Mouse (Mus musculus): ENCODE results near the gene C2cd2l. TPM values are rescaled to one million over a fixed set of nuclear protein-coding genes. Genes with fewer than 3 reads are reported as not detected.
"Not testable (repeated sequence)": the region's sequence is repeated elsewhere in the genome, so short reads cannot be mapped to it uniquely, and the experiment has no call there.

The C2cd2l gene
- total and polyA plus RNA-seq, 3 experiments, result 6.3 to 35.8 (median 19.3) TPM

- no peak for TF ChIP-seq POLR2AphosphoS5 (IDR thresholded peaks at IDR 0.05; ENCODE audit: insufficient replicate concordance, low read depth, low read length)
- TF ChIP-seq GATA1 (IDR thresholded peaks at IDR 0.05; ENCODE audit: borderline replicate concordance, low read length), result no peak
- TF ChIP-seq TAL1 (conservative IDR thresholded peaks at IDR 0.05; ENCODE audit: low read depth, low read length), result no peak
- no peak for TF ChIP-seq GATA2 (IDR thresholded peaks at IDR 0.05; ENCODE audit: borderline replicate concordance, low read depth, low read length)
- TF ChIP-seq CTCF (IDR thresholded peaks at IDR 0.05; ENCODE audit: low read depth, low read length), result no peak
- ATAC-seq (ENCODE audit: extremely low read depth, insufficient number of reproducible peaks, low FRiP score, poor library complexity, severe bottlenecking), result no peak
- Histone ChIP-seq H3K27me3 (ENCODE audit: insufficient read depth, low read length) (no peaks in the 10 kb centered on the region), H3K9me3 (replicated peaks) (no peaks in the 10 kb centered on the region), H3K36me3 (replicated peaks) (peaks cover 66% of the 10 kb centered on the region), H3K4me1 (ENCODE audit: insufficient read depth, low read depth, low read length) (peaks cover 6% of the 10 kb centered on the region), H3K4me3 (ENCODE audit: low read depth, low read length) (no peak overlapping the region)
- no peak for DNase-seq (ENCODE audit: low spot score)
Observed at GRCm38 (mm10) chr9:44311136-44312134, 8.7 kb downstream of the C2cd2l start.

DNA sequence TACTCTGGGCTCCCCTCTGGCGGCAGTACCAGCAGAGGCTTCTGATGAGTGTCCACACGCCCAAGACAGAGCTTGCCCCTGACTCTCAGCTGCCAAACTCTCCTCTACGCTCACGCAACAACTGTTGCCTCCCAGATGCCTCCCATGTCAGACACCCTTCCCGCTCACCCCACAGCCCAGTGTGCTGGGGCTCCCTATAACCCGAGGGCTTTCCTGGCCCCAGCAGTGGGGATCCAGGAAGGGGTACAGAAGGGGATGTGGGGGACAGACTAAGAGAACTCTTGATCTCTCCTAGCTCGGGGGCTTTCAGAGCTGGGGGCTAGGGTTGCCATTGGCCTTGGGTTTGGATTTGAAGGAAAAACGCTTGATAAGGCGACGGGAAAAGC lies 9.3 kb downstream of the C2cd2l start:
- no peaks in the 10 kb centered on the region for H3K27me3 ChIP-seq (ENCODE audit: insufficient read depth, low read length)
- no peak for TF ChIP-seq GATA1 (IDR thresholded peaks at IDR 0.05; ENCODE audit: borderline replicate concordance, low read length)
- no peak for TF ChIP-seq GATA2 (IDR thresholded peaks at IDR 0.05; ENCODE audit: borderline replicate concordance, low read depth, low read length)
- TF ChIP-seq POLR2AphosphoS5 (IDR thresholded peaks at IDR 0.05; ENCODE audit: insufficient replicate concordance, low read depth, low read length), result no peak
- TF ChIP-seq CTCF (IDR thresholded peaks at IDR 0.05; ENCODE audit: low read depth, low read length), result no peak
- TF ChIP-seq TAL1 (conservative IDR thresholded peaks at IDR 0.05; ENCODE audit: low read depth, low read length), result no peak
- no peak for ATAC-seq (ENCODE audit: extremely low read depth, insufficient number of reproducible peaks, low FRiP score, poor library complexity, severe bottlenecking)
- no peak overlapping the region for H3K4me3 ChIP-seq (ENCODE audit: low read depth, low read length)
- H3K36me3 ChIP-seq (replicated peaks), result peaks cover 59% of the 10 kb centered on the region
- DNase-seq (ENCODE audit: low spot score), result no peak
- peaks cover 12% of the 10 kb centered on the region for H3K4me1 ChIP-seq (ENCODE audit: insufficient read depth, low read depth, low read length)
- no peaks in the 10 kb centered on the region for H3K9me3 ChIP-seq (replicated peaks)

DNA sequence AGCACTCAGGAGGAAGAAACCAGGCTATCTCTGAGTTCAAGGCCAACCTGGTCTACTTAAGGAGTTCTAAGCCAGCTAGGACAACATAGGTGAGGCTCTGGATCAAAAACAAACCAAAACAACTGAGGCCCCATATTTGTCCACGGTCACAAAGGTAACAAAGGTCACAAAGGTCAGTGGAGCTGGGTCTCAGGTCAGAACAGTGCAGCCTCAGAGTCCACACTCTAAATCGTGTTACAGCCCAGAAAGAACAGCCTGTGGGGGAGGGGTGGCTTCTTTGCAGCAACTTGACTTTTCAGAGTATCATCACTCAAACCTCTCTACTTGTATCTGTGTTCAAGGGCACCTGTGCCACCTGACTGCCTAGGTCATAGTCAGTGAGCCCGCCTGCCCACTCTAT lies 10.3 kb downstream of the C2cd2l start:
- H3K4me1 ChIP-seq (ENCODE audit: insufficient read depth, low read depth, low read length), result peaks cover 13% of the 10 kb centered on the region

GRCm38 (mm10) chr9:44307248-44307647 lies 12.8 kb downstream of the C2cd2l start:
- no peak overlapping the region for H3K4me3 ChIP-seq (ENCODE audit: low read depth, low read length)
- DNase-seq (ENCODE audit: low spot score) (no peak), ATAC-seq (ENCODE audit: extremely low read depth, insufficient number of reproducible peaks, low FRiP score, poor library complexity, severe bottlenecking) (no peak)
- TF ChIP-seq GATA2 (IDR thresholded peaks at IDR 0.05; ENCODE audit: borderline replicate concordance, low read depth, low read length) (no peak), CTCF (IDR thresholded peaks at IDR 0.05; ENCODE audit: low read depth, low read length) (no peak), GATA1 (IDR thresholded peaks at IDR 0.05; ENCODE audit: borderline replicate concordance, low read length) (no peak), TAL1 (conservative IDR thresholded peaks at IDR 0.05; ENCODE audit: low read depth, low read length) (no peak), POLR2AphosphoS5 (IDR thresholded peaks at IDR 0.05; ENCODE audit: insufficient replicate concordance, low read depth, low read length) (no peak)
- no peaks in the 10 kb centered on the region for H3K27me3 ChIP-seq (ENCODE audit: insufficient read depth, low read length)
- peaks cover 40% of the 10 kb centered on the region for H3K36me3 ChIP-seq (replicated peaks)
- peaks cover 31% of the 10 kb centered on the region for H3K4me1 ChIP-seq (ENCODE audit: insufficient read depth, low read depth, low read length)
- H3K9me3 ChIP-seq (replicated peaks), result no peaks in the 10 kb centered on the region

More for the DNA sequence above, 10.3 kb downstream of the C2cd2l start:
- Histone ChIP-seq H3K4me3 (ENCODE audit: low read depth, low read length) (no peak overlapping the region), H3K36me3 (replicated peaks) (peaks cover 49% of the 10 kb centered on the region), H3K9me3 (replicated peaks) (no peaks in the 10 kb centered on the region), H3K27me3 (ENCODE audit: insufficient read depth, low read length) (no peaks in the 10 kb centered on the region)
- DNase-seq (ENCODE audit: low spot score) (no peak), ATAC-seq (ENCODE audit: extremely low read depth, insufficient number of reproducible peaks, low FRiP score, poor library complexity, severe bottlenecking) (no peak)
- TF ChIP-seq POLR2AphosphoS5 (IDR thresholded peaks at IDR 0.05; ENCODE audit: insufficient replicate concordance, low read depth, low read length), result no peak
- TF ChIP-seq GATA2 (IDR thresholded peaks at IDR 0.05; ENCODE audit: borderline replicate concordance, low read depth, low read length), result no peak
- no peak for TF ChIP-seq TAL1 (conservative IDR thresholded peaks at IDR 0.05; ENCODE audit: low read depth, low read length)
- TF ChIP-seq GATA1 (IDR thresholded peaks at IDR 0.05; ENCODE audit: borderline replicate concordance, low read length), result no peak
- TF ChIP-seq CTCF (IDR thresholded peaks at IDR 0.05; ENCODE audit: low read depth, low read length), result no peak

- DNase-seq (ENCODE audit: low spot score) (no peak), ATAC-seq (ENCODE audit: extremely low read depth, insufficient number of reproducible peaks, low FRiP score, poor library complexity, severe bottlenecking) (no peak)
- H3K27me3 ChIP-seq (ENCODE audit: insufficient read depth, low read length), result no peaks in the 10 kb centered on the region
- no peaks in the 10 kb centered on the region for H3K9me3 ChIP-seq (replicated peaks)
- H3K36me3 ChIP-seq (replicated peaks), result peaks cover 41% of the 10 kb centered on the region
- no peak for TF ChIP-seq GATA1 (IDR thresholded peaks at IDR 0.05; ENCODE audit: borderline replicate concordance, low read length)
- peaks cover 34% of the 10 kb centered on the region for H3K4me1 ChIP-seq (ENCODE audit: insufficient read depth, low read depth, low read length)
- H3K4me3 ChIP-seq (ENCODE audit: low read depth, low read length), result no peak overlapping the region
Observed at GRCm38 (mm10) chr9:44306532-44306931, 13.6 kb downstream of the C2cd2l start.

- Histone ChIP-seq H3K27me3 (ENCODE audit: insufficient read depth, low read length) (no peaks in the 10 kb centered on the region), H3K36me3 (replicated peaks) (peaks cover 41% of the 10 kb centered on the region), H3K9me3 (replicated peaks) (no peaks in the 10 kb centered on the region), H3K4me3 (ENCODE audit: low read depth, low read length) (peak within 1 kb of the TSS; percentile 93), H3K4me1 (ENCODE audit: insufficient read depth, low read depth, low read length) (peaks cover 34% of the 10 kb centered on the region)
- TF ChIP-seq GATA2 (IDR thresholded peaks at IDR 0.05; ENCODE audit: borderline replicate concordance, low read depth, low read length) (no peak), CTCF (IDR thresholded peaks at IDR 0.05; ENCODE audit: low read depth, low read length) (no peak), TAL1 (conservative IDR thresholded peaks at IDR 0.05; ENCODE audit: low read depth, low read length) (no peak), GATA1 (IDR thresholded peaks at IDR 0.05; ENCODE audit: borderline replicate concordance, low read length) (no peak), POLR2AphosphoS5 (IDR thresholded peaks at IDR 0.05; ENCODE audit: insufficient replicate concordance, low read depth, low read length) (no peak)
- DNase-seq (ENCODE audit: low spot score) (peak; percentile 99), ATAC-seq (ENCODE audit: extremely low read depth, insufficient number of reproducible peaks, low FRiP score, poor library complexity, severe bottlenecking) (peak; percentile 99)
Observed at GRCm38 (mm10) chr9:44305466-44306079, 14.5 kb downstream of the C2cd2l start, which contains the start of gene Hinfp. Hinfp (minus strand) TSS chr9:44305671.

GRCm38 (mm10) chr9:44300001-44300400 lies 20.1 kb downstream of the C2cd2l start:
- H3K4me1 ChIP-seq (ENCODE audit: insufficient read depth, low read depth, low read length), result peaks cover 23% of the 10 kb centered on the region
- H3K36me3 ChIP-seq (replicated peaks), result peaks cover 82% of the 10 kb centered on the region
- not testable (repeated sequence) for ATAC-seq (ENCODE audit: extremely low read depth, insufficient number of reproducible peaks, low FRiP score, poor library complexity, severe bottlenecking); DNase-seq (ENCODE audit: low spot score); H3K27me3 ChIP-seq (ENCODE audit: insufficient read depth, low read length); H3K9me3 ChIP-seq (replicated peaks); H3K4me3 ChIP-seq (ENCODE audit: low read depth, low read length)
